Mouse (Mus musculus) midbrain, embryonic 15.5 days (tissue): ENCODE data around the gene Flt4. TPM values are rescaled to one million over a fixed set of nuclear protein-coding genes. Genes with fewer than 3 reads are reported as not detected.
"Not testable (repeated sequence)": the region's sequence is repeated elsewhere in the genome, so short reads cannot be mapped to it uniquely, and the experiment has no call there.

Experiments used
- ATAC-seq: fragments of 200-750 bp; cut with Nextera tagmentation; replicated peaks from 2 replicates; pipeline ENCODE4 v1.8.0; 2017; ENCODE audit warnings: moderate TSS enrichment
- H3K27ac ChIP-seq: fragments of 300-500 bp; sonication (generic); 2 replicates; pipeline ENCODE4 v1.5.1; 2015; ENCODE audit warnings: mild to moderate bottlenecking, inconsistent platforms
- H3K27me3 ChIP-seq: fragments of 300-500 bp; sonication (generic); replicated peaks from 2 replicates; pipeline ENCODE4 v1.6.1; 2015; ENCODE audit warnings: inconsistent platforms
- H3K36me3 ChIP-seq: fragments of 300-500 bp; sonication (generic); replicated peaks from 2 replicates; pipeline ENCODE4 v1.6.1; 2015; ENCODE audit warnings: inconsistent platforms
- H3K4me1 ChIP-seq: fragments of 300-500 bp; sonication (generic); 2 replicates; pipeline ENCODE4 v1.6.1; 2015; ENCODE audit warnings: inconsistent platforms
- H3K4me2 ChIP-seq: fragments of 300-500 bp; sonication (generic); 2 replicates; pipeline ENCODE4 v1.6.1; 2015; ENCODE audit warnings: inconsistent platforms, mild to moderate bottlenecking, moderate library complexity
- H3K4me3 ChIP-seq: fragments of 300-500 bp; sonication (generic); 2 replicates; pipeline ENCODE4 v1.5.1; 2015; ENCODE audit warnings: mild to moderate bottlenecking, inconsistent platforms
- H3K9ac ChIP-seq: fragments of 300-500 bp; sonication (generic); 2 replicates; pipeline ENCODE4 v1.6.1; 2015; ENCODE audit warnings: mild to moderate bottlenecking, inconsistent platforms
- H3K9me3 ChIP-seq: fragments of 300-500 bp; sonication (generic); 2 replicates; pipeline ENCODE4 v1.6.1; 2016; ENCODE audit warnings: inconsistent platforms
- whole genome bisulfite sequencing: fragments of 180-500 bp; shearing (Covaris S2); methylation state at CpG from one replicate; pipeline ENCODE4 v1.1.7; 2015; ENCODE audit warnings: mixed read lengths; 5-methylcytosine and 5-hydroxymethylcytosine counted together
- polyA plus RNA-seq: library from polyadenylated mRNA; unstranded; fragments of >200 nt; fragmentation: Nextera tagmentation; extraction: Ambion mirVana; gene quantifications from 2 replicates; pipeline ENCODE4 v1.2.1, GENCODE M21; 2015

The Flt4 gene
- polyA plus RNA-seq: 1.9 TPM in 2 replicates

GRCm38 (mm10) chr11:49608938-49609867 is at the start of gene Flt4:
Gene Flt4, plus strand, starts transcription at chr11:49609263.
- H3K9me3 ChIP-seq, H3K36me3 ChIP-seq, H3K9ac ChIP-seq, H3K27ac ChIP-seq: not testable (repeated sequence)
- Histone ChIP-seq H3K4me1 (peaks cover 11% of the 10 kb centered on the region), H3K4me2 (peak within 1 kb of the TSS; percentile 81), H3K4me3 (peak within 1 kb of the TSS; percentile 43), H3K27me3 (peaks cover 26% of the 10 kb centered on the region)
- peak; percentile 74 for ATAC-seq
- 4% methylated on average over 50 of the region's 61 CpGs for WGBS

- H3K9me3 ChIP-seq, H3K4me3 ChIP-seq, H3K27me3 ChIP-seq, H3K27ac ChIP-seq, H3K4me1 ChIP-seq, ATAC-seq, H3K4me2 ChIP-seq, H3K9ac ChIP-seq, H3K36me3 ChIP-seq: not testable (repeated sequence)
- whole genome bisulfite sequencing: 36% methylated on average over 2 of the region's 2 CpGs
Measured at GRCm38 (mm10) chr11:49575054-49575453, 34.0 kb upstream of the Flt4 start.

- not testable (repeated sequence) for H3K4me3 ChIP-seq, H3K27ac ChIP-seq, H3K27me3 ChIP-seq, H3K36me3 ChIP-seq, H3K9me3 ChIP-seq, ATAC-seq, H3K9ac ChIP-seq, H3K4me2 ChIP-seq, H3K4me1 ChIP-seq
- 88% methylated on average over 8 of the region's 8 CpGs for WGBS
Measured at GRCm38 (mm10) chr11:49580452-49580851, 28.6 kb upstream of the Flt4 start.

- H3K4me1 ChIP-seq: no peaks in the 10 kb centered on the region
- H3K4me2 ChIP-seq: no peak overlapping the region
- H3K9me3 ChIP-seq: no peaks in the 10 kb centered on the region
- H3K27me3 ChIP-seq: no peaks in the 10 kb centered on the region
- no peak overlapping the region for H3K9ac ChIP-seq
- H3K36me3 ChIP-seq: no peaks in the 10 kb centered on the region
- H3K27ac ChIP-seq: no peak overlapping the region
- 94% methylated on average over 19 of the region's 19 CpGs for WGBS
- ATAC-seq: no peak
- no peak overlapping the region for H3K4me3 ChIP-seq
Measured at GRCm38 (mm10) chr11:49590213-49590612, 18.9 kb upstream of the Flt4 start.

- H3K4me1 ChIP-seq, H3K27me3 ChIP-seq, H3K9me3 ChIP-seq, H3K36me3 ChIP-seq, H3K9ac ChIP-seq, H3K27ac ChIP-seq, ATAC-seq, H3K4me3 ChIP-seq, H3K4me2 ChIP-seq: not testable (repeated sequence)
- WGBS: 59% methylated on average over 2 of the region's 2 CpGs
Measured at GRCm38 (mm10) chr11:49597149-49597548, 11.9 kb upstream of the Flt4 start.

GRCm38 (mm10) chr11:49608306-49608705 is 757 bp upstream of the Flt4 start:
- not testable (repeated sequence) for H3K4me3 ChIP-seq, H3K4me2 ChIP-seq, H3K27ac ChIP-seq, ATAC-seq, H3K9me3 ChIP-seq, H3K9ac ChIP-seq, H3K36me3 ChIP-seq
- Histone ChIP-seq H3K27me3 (peaks cover 26% of the 10 kb centered on the region), H3K4me1 (peaks cover 11% of the 10 kb centered on the region)
- WGBS: 81% methylated on average over 5 of the region's 5 CpGs

- H3K27ac ChIP-seq, H3K9me3 ChIP-seq, H3K9ac ChIP-seq, H3K36me3 ChIP-seq: not testable (repeated sequence)
- peak overlapping the region; percentile 43 for H3K4me3 ChIP-seq
- peak overlapping the region; percentile 81 for H3K4me2 ChIP-seq
- H3K27me3 ChIP-seq: peaks cover 26% of the 10 kb centered on the region
- peak; percentile 16 for ATAC-seq
- H3K4me1 ChIP-seq: peaks cover 11% of the 10 kb centered on the region
- WGBS: 1% methylated on average over 52 of the region's 52 CpGs
Measured at GRCm38 (mm10) chr11:49609868-49610824, 1.1 kb downstream of the Flt4 start.

- H3K4me3 ChIP-seq, ATAC-seq: not testable (repeated sequence)
- WGBS: 26% methylated on average over 3 of the region's 3 CpGs
Measured at GRCm38 (mm10) chr11:49611349-49611748, 2.3 kb downstream of the Flt4 start.

GRCm38 (mm10) chr11:49612154-49612553 is 3.1 kb downstream of the Flt4 start:
- H3K36me3 ChIP-seq: no peaks in the 10 kb centered on the region
- H3K9me3 ChIP-seq: no peaks in the 10 kb centered on the region
- no peak for ATAC-seq
- H3K27me3 ChIP-seq: peaks cover 26% of the 10 kb centered on the region
- no peak overlapping the region for H3K4me2 ChIP-seq
- peaks cover 11% of the 10 kb centered on the region for H3K4me1 ChIP-seq
- no peak overlapping the region for H3K4me3 ChIP-seq
- WGBS: 59% methylated on average over 3 of the region's 3 CpGs
- H3K27ac ChIP-seq: no peak overlapping the region
- no peak overlapping the region for H3K9ac ChIP-seq

More at GRCm38 (mm10) chr11:49611349-49611748, 2.3 kb downstream of the Flt4 start:
- H3K27ac ChIP-seq, H3K36me3 ChIP-seq, H3K9me3 ChIP-seq, H3K4me2 ChIP-seq, H3K9ac ChIP-seq: not testable (repeated sequence)
- peaks cover 11% of the 10 kb centered on the region for H3K4me1 ChIP-seq
- H3K27me3 ChIP-seq: peaks cover 26% of the 10 kb centered on the region

GRCm38 (mm10) chr11:49613349-49613748 is 4.3 kb downstream of the Flt4 start:
- Histone ChIP-seq H3K4me3 (no peak overlapping the region), H3K9me3 (no peaks in the 10 kb centered on the region), H3K36me3 (no peaks in the 10 kb centered on the region), H3K4me2 (no peak overlapping the region), H3K4me1 (peaks cover 11% of the 10 kb centered on the region), H3K27me3 (peaks cover 21% of the 10 kb centered on the region), H3K9ac (no peak overlapping the region), H3K27ac (no peak overlapping the region)
- no peak for ATAC-seq
- WGBS: 16% methylated on average over 10 of the region's 10 CpGs

- Histone ChIP-seq H3K36me3 (no peaks in the 10 kb centered on the region), H3K27me3 (peaks cover 7% of the 10 kb centered on the region), H3K9ac (no peak overlapping the region), H3K9me3 (no peaks in the 10 kb centered on the region), H3K4me3 (no peak overlapping the region), H3K4me1 (no peaks in the 10 kb centered on the region), H3K27ac (no peak overlapping the region), H3K4me2 (no peak overlapping the region)
- WGBS: 90% methylated on average over 10 of the region's 10 CpGs
- ATAC-seq: no peak
Measured at GRCm38 (mm10) chr11:49615856-49616725, 7.0 kb downstream of the Flt4 start.
